Mouse (Mus musculus): ENCODE data around the gene Sema3f.

Gene Sema3f

DNA sequence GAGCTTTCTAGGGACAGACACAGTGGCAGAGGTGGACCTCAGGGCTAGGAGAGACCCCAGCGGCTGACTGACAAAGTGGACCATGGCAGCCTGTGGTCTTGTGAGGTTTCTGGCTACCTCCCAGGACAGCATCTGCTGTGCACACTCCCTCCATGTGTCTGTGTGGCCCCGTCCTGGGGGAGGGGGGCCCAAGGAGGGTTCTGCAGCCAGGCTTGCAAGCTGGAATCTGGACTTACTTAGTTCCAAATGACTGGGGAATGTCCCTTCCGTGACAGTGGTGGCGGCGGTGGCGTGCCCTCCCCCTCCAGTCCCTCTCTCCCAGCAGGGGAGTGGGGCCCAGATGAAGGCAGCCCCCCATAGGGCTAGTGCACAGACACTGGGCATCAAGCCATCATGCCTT, 6.7 kb upstream of the Sema3f start:
- intact Hi-C loops (cut with DNase I) = no loop called here

DNA sequence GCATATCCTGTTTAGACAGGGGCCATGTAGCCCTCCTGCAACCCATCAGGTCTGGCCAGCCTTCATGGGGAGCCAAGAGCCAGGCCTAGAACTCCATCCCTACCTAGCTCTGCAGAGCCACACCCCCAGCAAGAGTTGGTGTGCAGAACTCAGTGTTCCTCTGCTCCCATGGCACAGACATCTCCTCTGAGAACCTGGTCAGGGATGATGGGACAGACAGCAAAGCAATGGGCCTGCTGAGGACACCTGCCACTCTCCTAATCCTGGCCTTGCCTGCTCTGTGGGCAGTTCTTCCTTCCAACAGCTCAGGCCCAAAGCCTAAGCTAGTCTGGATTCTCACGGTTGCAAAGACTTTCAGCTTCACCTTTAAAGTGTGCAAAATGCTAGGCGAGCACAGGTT, 5.4 kb upstream of the Sema3f start:
- intact Hi-C loops (cut with DNase I) = no loop called here

DNA sequence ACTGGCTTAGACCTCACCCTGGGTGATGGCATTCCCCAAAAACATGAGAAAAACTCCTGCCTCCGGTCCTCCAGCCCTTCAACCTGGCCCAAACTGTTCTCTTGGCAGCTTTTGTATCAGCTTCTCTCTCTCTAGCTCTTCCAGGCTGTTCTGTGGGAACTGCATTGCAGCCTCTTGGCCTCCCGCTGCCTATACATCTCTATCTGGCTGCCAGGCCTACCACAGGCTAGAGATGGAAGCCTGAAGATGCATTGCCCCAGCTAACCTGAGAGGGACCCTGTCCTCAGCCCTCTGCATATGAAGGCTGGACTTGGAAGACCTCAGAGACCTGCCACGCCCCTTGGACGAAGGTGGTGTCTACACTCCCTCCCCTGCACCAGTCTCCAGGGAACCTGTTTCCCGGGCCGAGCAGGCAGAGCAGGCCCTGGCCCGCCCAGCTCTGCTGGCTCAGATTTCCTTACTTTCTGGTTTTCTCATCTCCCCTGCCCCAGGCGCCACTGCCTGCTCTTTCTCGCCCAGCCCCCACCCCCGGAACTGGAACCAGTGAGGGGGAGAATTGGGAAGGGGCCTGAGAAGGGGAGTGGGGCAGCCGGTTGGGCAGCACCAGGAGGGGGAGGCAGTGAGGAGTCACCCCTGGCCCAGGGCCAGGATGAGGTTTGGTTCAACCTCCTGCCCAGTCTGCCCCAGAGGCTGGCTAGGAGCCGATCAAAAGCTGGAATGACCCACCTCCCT, 4.1 kb upstream of the Sema3f start:
- intact Hi-C loops (cut with DNase I) = no loop called here

DNA sequence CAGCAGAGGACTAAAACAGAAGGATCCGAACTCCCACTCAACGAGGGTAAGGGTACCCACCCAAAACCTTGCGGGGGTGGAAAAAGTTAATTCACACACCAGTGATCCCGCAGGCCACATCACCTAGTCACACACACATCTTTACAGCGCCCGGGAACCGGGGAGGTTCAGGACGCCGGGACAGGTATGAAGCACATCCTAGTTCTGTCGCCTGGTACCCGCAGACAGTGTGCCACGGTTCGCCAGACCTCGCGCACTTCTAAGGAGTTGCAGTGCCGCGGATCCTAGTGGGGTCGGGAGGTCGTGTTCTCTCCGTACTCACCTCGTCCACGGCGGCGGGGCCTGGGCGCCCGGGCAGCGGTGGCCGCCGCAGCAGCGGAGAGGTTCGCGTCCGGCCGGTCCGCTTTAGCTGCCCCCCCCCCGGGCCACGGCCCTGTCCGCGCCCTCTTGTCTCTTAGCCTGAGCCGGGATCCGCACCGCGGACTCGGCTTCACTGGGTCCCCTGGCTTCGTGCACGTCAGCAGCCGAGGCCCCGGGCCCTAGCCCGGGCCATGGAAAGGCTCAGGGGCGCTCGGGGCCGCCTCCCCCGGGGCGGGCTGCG, 1.1 kb downstream of the Sema3f start:
- intact Hi-C loops (cut with DNase I) = no loop called here

DNA sequence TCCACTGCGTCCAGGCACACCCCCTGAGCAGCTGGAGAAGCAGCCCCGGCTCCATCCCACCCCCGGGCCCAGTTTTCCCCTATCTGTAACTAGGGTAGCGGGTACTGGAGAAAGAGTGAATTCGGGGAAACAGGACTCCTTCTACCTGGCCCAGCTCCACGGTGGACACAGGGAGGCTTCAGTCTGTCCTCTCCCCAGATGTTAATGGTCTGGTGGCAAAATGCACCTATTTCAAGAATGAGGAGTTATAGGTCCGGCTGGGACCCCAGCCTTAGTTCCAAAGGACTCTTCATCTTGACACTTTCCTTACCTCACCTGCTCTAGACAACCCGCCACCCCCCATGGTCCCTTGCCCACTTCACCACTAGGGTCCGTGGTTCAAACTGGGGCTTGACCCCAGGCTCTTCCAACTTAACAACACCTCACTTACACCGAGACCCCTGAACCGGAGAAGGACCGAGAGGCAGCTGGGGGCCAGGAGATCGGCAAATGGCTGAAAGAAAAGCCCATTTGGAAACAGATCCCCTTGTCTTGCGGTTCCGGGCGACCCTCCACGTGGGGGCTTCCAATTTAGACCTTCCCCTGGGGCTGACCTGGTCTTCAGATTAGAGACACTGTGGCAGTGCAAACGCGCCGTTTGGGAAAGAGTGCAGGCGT, 1.7 kb downstream of the Sema3f start:
- intact Hi-C loops (cut with DNase I) = no loop called here

DNA sequence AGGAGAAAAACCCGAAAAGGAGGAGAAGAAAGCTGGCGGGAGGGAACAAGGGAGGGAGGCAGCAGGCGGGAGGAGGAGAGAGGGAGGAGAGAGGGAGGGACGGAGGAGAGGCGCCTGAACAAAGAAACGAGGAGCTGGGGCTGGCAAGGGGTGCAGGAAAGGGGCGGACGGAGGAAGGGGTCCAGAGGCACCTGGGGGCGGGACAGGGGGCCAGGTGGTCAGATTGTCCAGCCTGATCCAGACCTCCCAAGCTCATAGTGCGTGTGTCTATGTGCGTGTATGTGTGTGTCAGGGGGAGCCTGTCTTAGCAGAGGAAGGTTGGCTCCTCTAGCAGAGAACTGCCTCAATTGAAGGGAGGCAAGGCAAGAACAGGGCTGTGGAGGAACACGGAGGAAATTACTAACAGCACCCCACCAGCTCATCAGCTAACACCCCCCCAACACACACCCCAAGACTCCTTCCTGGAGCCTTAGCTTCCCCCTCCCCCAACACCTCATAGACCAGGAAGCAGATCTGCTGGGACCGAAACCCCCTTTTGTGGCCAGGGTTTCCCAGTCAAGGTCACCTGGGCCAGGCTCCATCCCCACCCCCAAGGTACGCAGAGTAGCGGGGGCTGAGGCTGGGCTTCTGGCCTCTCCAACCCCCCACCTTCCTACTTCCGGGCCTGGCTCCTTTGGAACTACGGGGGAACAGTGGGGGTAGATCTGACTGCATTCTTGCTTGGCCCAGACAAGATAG, 2.4 kb downstream of the Sema3f start:
- intact Hi-C loops (cut with DNase I) = no loop called here

DNA sequence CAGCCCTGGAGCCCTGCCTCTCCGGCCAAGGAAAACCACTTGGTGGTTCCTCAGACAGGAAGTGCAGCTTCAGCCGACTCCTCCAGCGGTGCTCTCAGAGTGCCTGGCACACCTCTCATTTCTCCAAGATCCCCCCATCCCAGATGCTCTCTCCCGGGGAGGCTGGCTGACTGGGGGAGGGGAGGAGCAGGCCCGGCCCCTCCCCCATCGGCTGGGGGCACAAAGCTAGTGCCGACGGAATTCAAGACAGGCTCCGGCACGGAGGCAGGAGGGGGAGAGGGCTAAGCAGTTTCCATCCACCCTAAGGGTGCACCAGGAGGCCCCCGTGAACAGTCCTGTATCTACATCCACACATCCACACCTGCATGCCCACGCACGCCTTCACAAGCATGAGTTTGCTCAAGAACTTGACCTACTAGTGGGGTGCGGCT, 3.5 kb downstream of the Sema3f start:
- intact Hi-C loops (cut with DNase I) = no loop called here

DNA sequence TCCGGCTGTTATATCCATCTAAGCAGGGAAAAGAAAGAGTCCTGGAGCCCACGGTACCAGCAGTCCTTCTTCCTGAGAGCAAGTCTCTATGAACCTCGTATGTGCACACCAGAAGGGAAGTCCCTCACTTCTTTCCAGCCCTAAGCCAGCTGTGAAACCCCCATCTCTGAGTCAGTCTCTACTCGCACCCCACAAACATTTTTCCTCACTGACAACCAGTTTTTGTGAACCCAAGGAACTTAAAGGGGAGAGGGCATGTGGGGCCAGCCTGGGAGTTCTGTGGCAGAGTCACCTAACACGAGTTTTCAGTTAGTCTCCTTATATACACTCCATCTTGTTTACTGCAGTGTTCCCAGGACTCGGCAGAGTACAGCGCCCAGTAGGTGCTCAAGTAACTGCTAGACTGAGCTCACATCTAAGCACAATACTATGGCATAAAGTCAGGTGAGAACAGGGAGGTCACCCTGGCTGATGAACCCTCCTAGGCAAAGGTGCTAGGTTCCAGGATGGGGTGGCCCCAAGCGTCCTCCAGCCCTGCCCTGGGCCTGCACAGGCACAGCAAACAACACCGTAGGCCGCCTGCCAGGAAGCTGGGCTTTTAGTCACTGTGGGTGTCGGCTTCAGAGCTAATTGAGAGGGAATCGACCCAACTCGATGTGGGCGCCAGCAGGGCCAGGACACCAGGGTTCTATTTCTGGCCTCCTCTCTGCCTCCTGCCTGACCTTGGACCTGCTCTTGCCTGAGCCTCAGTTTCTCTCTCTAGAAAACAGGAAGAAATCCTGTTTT, 6.7 kb downstream of the Sema3f start:
- intact Hi-C loops (cut with DNase I) = no loop called here

DNA sequence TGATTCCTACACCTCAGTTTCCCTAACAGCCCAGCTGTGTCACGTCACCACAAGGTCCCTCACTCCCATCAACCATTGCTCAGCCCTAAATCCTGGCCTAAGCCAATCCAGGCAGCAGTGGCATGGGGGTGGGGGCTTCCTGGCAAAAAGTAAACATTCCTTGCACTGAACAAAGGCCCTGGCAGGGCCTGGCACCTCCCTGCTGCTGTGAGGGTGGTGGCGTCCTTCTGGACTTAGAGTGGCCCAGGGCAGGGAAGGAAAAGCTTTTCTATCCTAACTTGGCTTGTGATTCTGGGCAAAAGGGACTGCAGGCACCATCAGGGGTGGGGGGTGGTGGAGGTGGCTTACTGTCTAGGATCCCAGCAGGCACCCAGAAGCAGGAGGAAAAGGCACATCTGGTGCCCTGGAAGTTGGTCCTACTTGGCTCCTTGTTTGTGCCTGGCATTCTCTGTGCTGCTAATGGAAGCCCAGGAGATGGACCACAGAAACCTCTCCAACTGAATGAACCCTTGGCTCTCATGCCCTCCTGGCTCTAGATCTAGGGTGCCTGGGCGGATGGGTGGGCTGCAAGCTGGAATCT, 7.6 kb downstream of the Sema3f start:
- intact Hi-C loops (cut with DNase I) = no loop called here

DNA sequence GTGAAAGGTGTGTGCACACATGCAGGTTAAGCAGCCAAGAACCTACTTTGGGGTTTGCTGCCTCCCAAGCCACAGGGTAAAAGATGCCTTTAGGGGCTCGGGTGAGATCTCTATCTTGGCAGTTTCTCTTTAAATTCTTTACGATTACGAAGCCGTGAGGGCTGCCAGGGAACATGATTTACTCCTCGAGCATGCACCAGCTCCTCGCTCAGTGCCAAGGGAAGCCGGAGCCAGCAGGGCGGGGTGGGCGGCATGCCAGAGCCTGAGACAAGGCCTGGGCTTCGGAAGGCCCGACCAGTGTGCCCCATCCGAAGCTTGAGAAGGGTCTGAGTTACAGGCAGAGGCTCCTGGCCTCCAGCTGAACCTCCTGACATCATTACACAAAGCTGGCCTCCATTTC, 8.7 kb downstream of the Sema3f start:
- intact Hi-C loops (cut with DNase I) = no loop called here

DNA sequence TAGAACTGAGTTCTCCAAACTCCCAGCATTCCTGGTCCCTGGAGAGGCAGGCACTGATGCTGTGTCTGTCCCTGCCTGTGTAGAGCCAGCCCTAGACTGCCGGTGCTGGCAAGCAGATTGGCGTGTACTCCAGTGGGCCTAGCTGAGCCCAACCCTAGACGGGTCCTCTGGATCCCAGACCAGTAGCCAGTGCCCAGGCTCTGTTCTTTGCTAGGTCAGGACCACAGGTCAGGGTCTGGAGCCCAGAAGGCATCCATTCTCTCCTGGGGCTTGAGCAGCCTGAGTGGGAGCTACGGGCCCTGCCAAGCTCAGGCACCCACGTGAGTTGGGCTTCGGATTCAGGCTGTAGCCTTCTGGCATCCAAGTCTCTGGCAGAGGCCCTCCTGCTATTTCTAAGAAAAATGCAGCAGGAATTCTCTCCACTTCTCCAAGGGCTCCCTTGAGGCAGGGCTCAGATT, 10.1 kb downstream of the Sema3f start:
- intact Hi-C loops (cut with DNase I) = no loop called here

DNA sequence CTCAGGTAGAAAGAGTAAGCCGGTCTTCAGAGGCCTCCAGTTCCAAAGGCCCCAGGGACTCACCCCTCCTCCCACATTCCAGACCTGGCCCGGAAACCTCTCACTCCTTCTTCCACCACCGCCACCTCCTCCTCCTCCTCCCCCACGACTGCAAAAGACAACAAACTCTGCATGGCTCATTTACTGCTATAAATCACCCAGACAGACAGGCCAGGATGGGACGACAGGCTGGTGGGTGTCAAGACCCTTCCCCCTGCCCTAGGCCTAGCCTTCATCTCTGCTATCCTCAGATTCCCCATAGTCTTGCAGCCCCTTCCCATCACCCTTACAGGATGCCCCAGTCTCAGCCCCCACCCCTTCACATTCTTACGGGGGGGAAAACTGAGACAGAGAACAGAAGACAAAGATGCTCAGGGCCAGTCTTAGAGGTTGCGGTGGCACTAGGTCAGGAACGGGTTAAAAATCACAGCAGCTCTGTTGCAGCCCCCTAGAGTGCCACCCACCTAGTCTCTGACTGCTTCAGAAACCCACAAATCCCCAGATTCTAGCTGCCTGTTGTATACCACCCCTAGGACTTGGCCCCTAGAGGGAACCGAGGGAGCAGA, 10.8 kb downstream of the Sema3f start:
- intact Hi-C loops (cut with DNase I) = no loop called here

DNA sequence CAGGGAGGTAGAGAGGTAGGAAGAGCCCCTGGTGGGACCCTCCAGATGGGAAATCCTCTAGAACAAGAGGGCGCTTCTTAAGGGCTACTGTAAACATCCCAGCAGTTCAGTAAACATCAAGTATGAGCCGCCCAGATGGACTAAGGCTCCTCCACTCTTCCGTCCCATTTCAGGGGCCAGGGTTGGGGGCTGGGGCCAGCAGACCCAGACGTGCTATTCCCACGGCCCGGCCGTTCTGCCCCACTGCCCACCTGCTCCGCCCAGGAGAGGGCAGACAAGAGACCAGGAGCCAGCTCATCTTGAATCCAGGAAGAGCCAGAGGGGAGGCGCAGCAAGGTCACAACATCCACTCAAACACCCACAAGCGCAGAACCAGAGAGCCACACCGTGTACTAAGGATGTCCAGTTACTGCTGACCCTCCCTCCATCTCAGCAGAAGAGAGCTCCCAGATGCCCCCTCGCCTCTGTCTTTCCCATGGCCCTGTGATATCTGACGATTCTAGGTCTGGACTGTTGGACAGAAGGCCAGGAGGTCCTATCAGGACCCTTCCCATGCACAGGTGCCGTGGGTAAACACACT, 11.6 kb downstream of the Sema3f start:
- intact Hi-C loops (cut with DNase I) = no loop called here

DNA sequence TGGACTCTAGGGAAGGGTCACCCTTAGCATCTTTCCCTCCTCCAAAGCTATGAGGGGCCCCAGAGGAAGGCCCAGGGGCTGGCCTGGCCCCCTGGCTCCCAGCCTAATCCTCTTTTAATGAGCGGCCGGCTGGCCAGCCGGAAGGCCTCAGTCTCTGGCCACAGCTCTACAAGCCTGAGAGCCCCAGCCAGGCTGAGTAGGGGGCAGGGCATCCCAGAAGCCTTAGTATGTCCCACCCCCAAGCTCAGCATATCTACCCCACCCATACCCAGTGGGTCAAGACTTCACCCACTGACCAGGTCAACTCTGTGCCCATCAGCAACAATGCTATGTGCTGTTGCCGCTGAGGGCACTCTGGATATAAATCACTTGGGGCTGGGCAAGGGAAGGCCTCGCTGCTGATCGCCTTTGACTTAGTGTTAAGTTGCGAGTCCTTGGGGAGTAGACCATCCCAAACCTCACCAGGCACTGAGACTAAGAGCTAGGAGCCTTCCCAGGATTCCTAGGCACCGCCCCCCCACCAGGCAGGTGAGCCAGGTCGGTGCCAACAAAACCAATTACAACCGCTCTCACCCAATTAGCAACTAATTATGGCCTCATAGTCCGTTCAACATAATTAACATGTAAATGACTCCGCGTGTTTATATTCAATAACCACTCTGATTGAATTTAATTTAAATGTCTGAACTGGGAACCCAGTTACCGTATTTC, 12.3 kb downstream of the Sema3f start:
- intact Hi-C loops (cut with DNase I) = no loop called here

DNA sequence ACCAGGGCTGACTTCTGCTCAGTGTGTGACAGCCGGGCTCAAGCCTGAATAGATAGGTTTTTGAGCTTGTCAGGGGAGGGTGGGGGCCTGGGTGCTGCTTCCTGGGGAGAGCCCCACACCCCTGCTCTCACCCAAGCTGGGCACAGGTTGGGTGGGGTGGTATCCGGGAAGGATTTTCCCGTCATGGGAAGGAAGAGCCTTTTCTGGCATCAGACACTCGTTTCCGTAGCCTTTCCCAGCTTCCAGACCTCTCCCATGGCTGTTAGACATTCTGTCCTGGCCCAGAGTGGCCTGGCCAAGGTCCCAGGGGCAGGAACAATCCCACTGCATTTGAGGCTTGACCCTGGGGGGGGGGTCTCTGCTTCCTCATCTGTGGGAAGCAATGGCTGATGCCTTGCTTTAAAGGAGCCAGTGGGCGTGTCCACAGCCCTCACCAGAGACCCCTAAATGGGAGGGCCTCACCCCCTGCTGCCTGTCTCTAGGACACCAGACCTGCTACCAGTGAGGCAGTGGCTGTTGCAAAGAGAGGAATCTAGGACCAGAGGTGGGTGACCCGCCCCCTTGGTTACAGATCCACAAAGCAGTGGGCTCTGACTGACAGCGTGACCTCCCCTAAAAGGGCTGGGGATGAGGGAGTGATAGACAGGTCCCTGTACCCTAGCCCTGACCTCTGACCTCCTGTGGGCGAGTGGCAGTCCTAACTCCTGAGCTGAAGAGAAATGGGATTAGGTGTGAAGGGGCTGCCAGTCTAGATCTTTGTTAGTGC, 13.2 kb downstream of the Sema3f start:
- intact Hi-C loops (cut with DNase I) = no loop called here

DNA sequence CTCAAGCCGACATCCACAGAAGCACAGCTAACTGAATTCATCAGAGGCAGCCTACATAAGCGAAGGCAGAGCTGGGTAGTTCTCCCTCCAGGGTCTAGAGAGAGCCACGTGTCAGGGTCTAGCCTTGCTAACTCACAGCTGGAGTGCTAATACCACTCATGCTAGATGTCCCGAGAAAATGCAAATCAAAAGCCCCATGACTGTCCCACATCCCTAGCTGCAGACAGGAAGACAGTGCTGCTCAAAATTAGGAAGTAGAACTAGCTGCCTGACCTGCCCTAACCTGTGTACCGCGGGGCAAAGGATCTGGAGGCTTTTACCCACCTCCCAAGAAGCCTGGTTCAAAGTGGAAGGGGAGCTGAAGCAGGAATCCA, 14.2 kb downstream of the Sema3f start:
- intact Hi-C loops (cut with DNase I) = no loop called here

DNA sequence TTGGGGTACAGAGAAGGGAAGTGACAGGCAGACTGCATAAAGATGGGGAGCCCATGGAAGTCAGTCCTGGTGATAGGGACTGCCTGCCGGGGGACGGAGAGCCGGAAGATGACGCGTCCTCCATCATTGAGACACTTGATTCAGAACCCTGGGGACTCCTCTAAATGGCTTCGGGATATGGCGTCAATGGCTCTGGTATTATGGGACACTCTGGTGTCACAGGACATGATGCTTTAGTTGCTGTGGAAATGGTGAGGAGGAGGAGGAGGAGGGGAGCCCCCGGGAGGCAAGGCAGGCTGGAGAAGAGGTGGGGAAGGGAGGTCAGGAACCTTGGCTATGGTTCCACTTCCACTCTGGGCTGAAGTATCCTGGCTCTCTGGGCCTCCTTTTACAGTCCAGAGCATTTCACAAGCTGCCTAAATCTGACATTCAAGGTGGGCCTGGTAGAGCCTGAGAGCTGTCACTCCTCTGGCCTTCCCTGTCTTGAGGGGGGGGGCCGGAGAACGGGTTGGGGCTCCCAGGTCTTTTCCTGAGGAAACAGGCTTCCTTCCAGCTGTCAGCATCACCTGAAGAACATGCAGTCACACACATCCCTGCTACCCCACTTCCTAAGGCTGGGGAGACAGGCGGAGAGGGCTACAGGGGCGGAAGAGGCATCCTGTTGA, 14.7 kb downstream of the Sema3f start:
- intact Hi-C loops (cut with DNase I) = no loop called here

DNA sequence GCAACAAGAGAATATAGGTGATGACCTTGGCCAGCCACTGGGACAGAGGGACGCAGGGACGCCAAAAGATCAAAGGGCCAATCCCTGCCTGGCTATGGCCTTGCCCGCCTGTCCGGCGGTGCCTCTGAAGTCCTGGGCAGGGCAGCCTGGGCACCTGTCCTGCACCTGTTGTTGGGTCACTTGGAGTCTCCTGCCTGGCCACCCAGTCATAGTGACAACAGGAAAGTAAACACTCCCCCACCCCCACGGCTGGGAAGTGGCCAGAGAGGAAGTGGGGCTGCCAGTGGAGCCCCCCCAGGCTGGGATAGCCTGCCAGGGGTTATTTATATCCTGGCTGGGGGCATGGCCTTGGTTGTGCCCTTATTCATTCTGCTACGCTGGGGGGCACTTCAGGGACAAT, 15.6 kb downstream of the Sema3f start:
- intact Hi-C loops (cut with DNase I) = no loop called here

Measured in adrenal gland (tissue).